Mouse (Mus musculus): ENCODE results near the gene Hfe2.

Hfe2 gene

DNA sequence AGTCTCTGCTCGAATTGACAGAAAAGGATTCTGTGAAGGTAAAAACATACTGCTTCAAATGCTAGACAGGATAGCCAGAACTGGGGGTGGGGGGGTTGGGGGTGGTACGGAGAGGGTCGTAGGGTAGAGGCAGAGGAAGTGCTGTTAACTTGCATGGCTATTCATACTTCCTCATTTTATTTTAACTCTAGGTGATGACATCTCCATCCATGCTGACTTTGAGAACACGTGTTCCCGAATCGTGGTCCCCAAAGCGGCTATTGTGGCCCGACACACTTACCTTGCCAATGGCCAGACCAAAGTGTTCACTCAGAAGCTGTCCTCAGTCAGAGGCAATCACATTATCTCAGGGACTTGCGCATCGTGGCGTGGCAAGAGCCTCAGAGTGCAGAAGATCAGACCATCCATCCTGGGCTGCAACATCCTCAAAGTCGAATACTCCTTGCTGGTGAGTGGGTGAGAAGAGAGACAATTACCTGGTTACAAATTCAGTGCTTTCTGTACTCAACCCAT, 34.5 kb downstream of the Hfe2 start:
- DNase-seq, result peak in 1 of 2 experiments; percentile 47

- DNase-seq, result peak in 1 of 2 experiments; percentile 52
These were observed 35.2 kb downstream of the Hfe2 start for GRCm38 (mm10) chr3:96559911-96560850.

GRCm38 (mm10) chr3:96560881-96561668, 36.1 kb downstream of the Hfe2 start:
- DNase-seq, result no peak

GRCm38 (mm10) chr3:96561946-96562681, 37.1 kb downstream of the Hfe2 start:
- peak in 1 of 2 experiments; percentile 61 for DNase-seq

- no peak for DNase-seq
These were observed 38.3 kb downstream of the Hfe2 start for GRCm38 (mm10) chr3:96563267-96563666.

GRCm38 (mm10) chr3:96563911-96564632, 39.1 kb downstream of the Hfe2 start:
- DNase-seq, result peak in 1 of 2 experiments; percentile 58

DNA sequence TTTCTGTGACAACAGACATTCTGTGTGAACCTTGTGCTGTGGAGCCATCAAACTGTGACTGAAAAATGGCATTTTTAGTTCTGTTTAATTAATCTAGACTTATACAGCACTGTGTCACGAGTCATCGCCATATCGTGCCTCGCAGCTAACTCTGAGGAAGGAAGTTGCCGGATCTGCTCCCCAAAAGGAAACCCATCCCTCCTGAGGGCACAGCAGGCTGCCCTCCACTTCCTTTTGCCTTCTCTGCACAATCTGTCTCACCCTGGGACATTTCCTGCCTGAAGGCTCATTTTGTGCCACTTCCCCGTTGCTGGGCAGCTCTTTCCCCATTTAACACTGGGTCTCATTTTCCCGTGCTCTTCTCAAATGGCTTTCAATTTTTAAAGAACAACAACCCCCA, 39.7 kb downstream of the Hfe2 start:
- peak in 1 of 2 experiments; percentile 67 for DNase-seq

GRCm38 (mm10) chr3:96565105-96565504, 40.1 kb downstream of the Hfe2 start:
- DNase-seq, result no peak

DNA sequence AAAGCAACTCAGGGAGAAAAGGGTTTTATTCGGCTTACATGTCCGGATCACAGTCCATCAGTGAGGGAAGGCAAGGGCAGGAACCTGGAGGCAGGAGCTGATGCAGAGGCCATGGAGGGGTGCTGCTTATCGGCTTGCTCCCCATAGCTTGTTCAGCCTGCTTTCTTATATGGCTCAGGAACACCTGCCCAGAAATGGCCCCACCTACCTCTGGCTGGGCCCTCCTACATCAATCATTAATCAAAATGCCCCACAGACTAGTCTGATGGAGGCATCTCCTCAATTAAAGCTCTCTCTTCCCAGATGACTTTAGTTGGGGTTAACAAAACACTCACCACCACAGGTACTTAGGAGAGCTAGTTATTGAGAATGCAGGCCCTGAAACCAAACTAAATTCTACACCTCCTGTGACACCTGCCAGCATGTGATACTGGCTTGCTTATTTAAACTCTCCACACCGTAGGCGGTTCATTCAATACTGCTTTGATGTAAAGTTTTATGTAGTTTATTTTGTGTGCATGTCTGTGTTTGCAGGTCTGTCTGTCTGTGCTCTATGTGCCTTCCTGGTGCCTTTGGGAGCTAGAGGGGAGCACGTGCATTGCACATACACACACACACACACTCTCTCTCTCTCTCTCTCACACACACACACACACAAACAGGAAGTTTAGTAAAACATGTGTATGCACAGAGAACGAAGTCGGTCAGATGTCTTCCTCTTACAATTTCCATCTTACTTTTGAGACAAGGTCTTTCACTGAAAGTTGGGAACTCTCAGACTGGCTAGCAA, 41.9 kb downstream of the Hfe2 start:
- DNase-seq, result peak in 1 of 2 experiments; percentile 54

DNA sequence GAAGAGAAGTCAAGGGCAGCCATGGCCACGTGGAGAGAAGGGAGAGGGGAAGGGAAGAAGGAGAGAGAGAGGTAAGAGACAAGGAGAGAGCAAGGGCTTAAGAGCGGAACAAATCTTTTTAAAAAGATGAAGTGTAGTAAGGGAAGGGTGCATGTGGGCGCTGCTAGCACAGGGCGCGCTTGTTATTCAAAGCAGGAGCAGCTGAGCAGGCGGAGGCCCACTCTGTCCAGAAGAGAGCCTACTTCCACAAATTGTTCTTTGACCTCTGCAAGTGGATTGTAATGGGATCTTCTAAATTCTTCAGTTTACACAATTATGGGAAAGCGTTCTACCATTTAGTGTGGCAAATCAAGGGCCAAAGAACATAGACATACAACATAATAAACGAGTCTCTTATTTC, 43.6 kb downstream of the Hfe2 start:
- DNase-seq, result no peak

- no peak for DNase-seq
These were observed 44.5 kb downstream of the Hfe2 start for GRCm38 (mm10) chr3:96569506-96569905.

GRCm38 (mm10) chr3:96569966-96570605, 45.1 kb downstream of the Hfe2 start:
- DNase-seq, result no peak

- no peak for DNase-seq
These were observed 45.7 kb downstream of the Hfe2 start for GRCm38 (mm10) chr3:96570643-96571042.

GRCm38 (mm10) chr3:96571336-96571735, 46.4 kb downstream of the Hfe2 start:
- no peak for DNase-seq

DNA sequence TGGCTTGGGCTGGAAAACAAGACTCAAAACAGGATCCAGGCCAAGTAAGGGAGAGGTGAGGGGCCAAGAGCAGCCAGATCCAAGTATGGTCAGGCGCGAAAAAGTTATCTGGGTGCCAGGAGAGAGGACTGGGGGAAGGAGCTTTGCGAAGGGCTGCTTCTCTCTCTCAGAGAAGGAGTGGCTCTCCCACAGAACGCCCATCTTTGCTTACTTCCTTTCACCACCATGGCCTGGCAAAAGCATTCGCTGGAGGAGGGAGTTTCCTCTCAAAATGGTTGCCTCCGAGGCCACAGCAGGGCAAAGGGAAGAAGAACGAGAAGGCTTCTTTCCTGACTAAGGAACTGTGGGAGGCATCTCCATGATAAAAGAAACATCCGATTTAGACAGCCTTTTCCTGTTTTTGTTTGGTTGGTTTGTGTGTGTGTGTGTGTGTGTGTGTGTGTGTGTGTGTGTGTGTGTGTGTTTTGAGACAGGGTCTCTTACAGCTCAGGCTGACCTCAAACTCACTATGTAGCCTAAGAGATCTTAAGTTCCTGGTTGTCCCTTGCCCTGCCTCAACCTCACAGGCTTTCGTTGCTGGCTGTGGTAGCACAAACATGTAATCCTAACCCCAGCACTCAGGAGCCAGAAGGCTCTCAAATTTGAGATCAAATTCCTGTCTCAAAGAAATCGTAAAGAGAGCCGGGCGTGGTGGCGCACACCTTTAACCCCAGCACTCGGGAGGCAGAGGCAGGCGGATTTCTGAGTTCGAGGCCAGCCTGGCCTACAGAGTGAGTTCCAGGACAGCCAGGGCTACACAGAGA, 47.1 kb downstream of the Hfe2 start:
- peak in 1 of 2 experiments; percentile 49 for DNase-seq

DNA sequence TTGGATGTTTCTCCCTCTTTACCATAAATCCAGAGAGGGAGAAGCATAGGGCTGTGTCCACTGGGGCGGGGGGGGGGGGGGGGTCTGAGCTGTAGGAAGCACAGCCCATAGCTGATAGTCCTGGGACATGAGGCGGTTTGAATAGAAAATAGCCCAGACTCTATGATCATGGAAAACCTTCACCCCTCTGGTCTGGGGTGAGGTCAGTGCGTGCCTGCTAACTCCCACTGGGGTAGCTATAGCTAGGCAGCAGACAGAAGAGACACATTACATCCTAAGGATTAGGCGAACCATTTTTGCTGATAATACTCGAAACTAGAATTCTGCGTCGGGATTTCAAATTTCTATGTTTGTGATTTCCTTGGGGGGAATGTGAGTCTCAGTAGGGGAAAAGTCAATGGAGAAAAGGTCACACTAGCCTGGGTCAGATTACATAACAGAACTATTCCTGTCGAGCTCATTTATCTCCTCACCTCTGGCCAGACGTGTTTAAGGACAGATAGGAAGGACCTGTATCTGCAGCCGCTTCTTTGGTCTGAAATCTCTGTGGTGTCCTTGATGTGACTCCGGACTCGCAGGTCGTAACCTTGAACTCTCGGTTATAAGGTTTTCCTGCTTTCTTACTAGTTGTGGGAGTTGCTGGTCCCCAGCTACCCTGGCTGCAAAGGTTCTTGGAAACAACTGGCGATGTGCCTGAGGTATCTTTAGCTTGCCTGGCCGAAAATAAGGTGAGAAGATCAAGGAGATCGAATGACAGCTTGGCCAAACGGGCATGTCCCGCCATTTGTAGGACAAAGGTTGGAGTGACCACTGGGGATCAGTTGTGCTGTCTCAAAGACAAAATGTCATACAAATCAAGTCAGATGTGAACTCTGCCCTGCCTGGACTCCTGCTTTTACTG, 48.9 kb downstream of the Hfe2 start:
- peak in 1 of 2 experiments; percentile 7 for DNase-seq

DNA sequence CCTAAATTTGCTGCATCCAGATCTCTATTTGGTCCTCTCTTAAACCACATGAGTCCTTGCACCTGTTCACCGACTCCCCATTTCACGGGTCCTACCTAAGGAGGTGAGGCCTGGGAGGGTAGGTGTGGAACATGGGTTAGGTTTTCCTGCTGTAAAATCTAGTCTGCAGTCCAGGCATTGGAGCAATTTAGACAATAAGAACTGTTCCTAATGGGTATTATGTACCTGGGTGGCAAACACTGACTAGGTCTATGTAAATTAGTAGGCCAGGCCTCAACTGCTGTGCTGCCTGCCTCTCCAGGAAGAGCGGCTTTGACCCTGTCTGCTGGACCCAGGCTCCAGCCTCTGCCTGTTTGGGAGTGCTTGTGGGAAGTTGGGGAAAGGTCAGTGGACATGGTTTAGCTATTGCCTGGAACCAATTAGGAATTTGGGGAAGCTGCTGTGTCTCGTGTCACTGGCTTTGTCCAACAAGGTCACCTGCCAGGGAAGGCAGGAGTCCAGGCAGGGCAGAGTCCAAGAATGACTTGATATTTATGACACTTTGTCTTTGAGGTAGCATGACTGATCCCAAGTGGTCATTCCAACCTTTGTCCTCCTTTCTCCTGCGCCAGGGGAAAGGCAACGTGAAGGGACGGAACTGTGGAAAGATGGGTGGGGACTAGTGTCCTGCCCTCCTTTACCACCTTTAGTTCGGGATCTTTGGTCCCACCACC, 50.5 kb downstream of the Hfe2 start:
- peak in 1 of 2 experiments; percentile 44 for DNase-seq

Measured in kidney, postnatal 4 days (tissue).